Mouse (Mus musculus) lung, postnatal 0 days (tissue): ENCODE measurements around the gene Gm12185. TPM values are rescaled to one million over a fixed set of nuclear protein-coding genes. Genes with fewer than 3 reads are reported as not detected.
A peak's percentile ranks its signal among the peaks of the same experiment; 100 is the strongest.

ENCODE experiments used
- ATAC-seq: fragments of 200-750 bp; cut with Nextera tagmentation; 2 replicates; pipeline ENCODE4 v1.8.0; 2017; ENCODE audit warnings: moderate library complexity
- DNase-seq: peaks from one replicate; pipeline ENCODE4 v3.0.0-alpha.2; 2016; ENCODE audit warnings: low spot score
- H3K27ac ChIP-seq: fragments of 300-500 bp; sonication (generic); 2 replicates; pipeline ENCODE4 v1.5.1; 2014; ENCODE audit warnings: antibody characterized with exemption, mild to moderate bottlenecking, low read length, mixed read lengths
- H3K27me3 ChIP-seq: fragments of 300-500 bp; sonication (generic); replicated peaks from 2 replicates; pipeline ENCODE4 v1.6.1; 2014; ENCODE audit warnings: low read length, mixed read lengths; ENCODE audit not compliant: insufficient read depth
- H3K36me3 ChIP-seq: fragments of 300-500 bp; sonication (generic); 2 replicates; pipeline ENCODE4 v1.6.1; 2014; ENCODE audit warnings: low read length, mixed read lengths; ENCODE audit not compliant: insufficient read depth
- H3K4me1 ChIP-seq: fragments of 300-500 bp; sonication (generic); 2 replicates; pipeline ENCODE4 v1.6.1; 2014; ENCODE audit warnings: antibody characterized with exemption, low read depth, low read length, mixed read lengths; ENCODE audit not compliant: insufficient read depth
- H3K4me2 ChIP-seq: fragments of 300-500 bp; sonication (generic); replicated peaks from 2 replicates; pipeline ENCODE4 v1.6.1; 2014; ENCODE audit warnings: low read depth, mild to moderate bottlenecking, low read length, moderate library complexity, mixed read lengths
- H3K4me3 ChIP-seq: fragments of 300-500 bp; sonication (generic); 2 replicates; pipeline ENCODE4 v1.5.1; 2014; ENCODE audit warnings: low read depth, low read length
- H3K9ac ChIP-seq: fragments of 300-500 bp; sonication (generic); replicated peaks from 2 replicates; pipeline ENCODE4 v1.6.1; 2014; ENCODE audit warnings: low read depth, mild to moderate bottlenecking
- H3K9me3 ChIP-seq: fragments of 300-500 bp; sonication (generic); 2 replicates; pipeline ENCODE4 v1.6.1; 2016; ENCODE audit warnings: low read length, mixed read lengths
- CTCF ChIP-seq: IDR thresholded peaks from 2 replicates; pipeline ENCODE4 v1.5.1; 2016; ENCODE audit warnings: antibody characterized with exemption, mild to moderate bottlenecking
- EP300 ChIP-seq: IDR thresholded peaks from 2 replicates; pipeline ENCODE4 v1.6.1; 2016; ENCODE audit warnings: antibody characterized with exemption, mild to moderate bottlenecking, control low read depth
- WGBS: fragments of 180-500 bp; shearing (Covaris S2); extraction: QIAGEN DNeasy Blood & Tissue Kit; methylation state at CpG from one replicate; pipeline ENCODE4 v1.1.7; 2014; 5-methylcytosine and 5-hydroxymethylcytosine counted together
- polyA plus RNA-seq: library from polyadenylated mRNA; unstranded; fragments of >200 nt; fragmentation: Nextera tagmentation; extraction: Ambion mirVana; gene quantifications from 2 replicates; pipeline ENCODE4 v1.2.1, GENCODE M21; 2015

Gene Gm12185
- polyA plus RNA-seq, 1 experiment from 2014 or later, result 0.17 TPM

DNA sequence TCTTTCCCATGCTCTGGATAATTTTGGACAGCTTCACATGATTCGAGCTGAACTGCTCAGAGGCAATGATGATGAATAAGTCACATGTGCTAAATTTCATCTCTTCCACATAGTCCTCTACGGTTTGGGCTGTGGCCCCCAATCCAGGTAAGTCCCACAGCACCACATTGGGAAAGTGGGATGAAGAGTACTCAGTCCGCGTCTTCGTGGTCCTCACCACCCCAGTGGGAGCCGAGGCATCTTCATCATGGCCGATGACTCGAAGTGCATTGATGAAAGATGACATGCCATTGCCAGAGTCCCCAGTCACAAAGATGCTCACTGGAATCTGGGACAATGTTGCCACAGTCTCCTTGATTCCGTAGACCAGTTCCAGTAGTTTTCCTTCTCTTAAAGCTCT is 125.5 kb downstream of the Gm12185 start:
- Histone ChIP-seq H3K4me3 (no peak overlapping the region), H3K9me3 (no peaks in the 10 kb centered on the region), H3K36me3 (peaks cover 5% of the 10 kb centered on the region), H3K27me3 (no peaks in the 10 kb centered on the region), H3K4me2 (no peak overlapping the region), H3K4me1 (peaks cover 14% of the 10 kb centered on the region; the same call in 1 of the 2 replicates), H3K27ac (no peak overlapping the region), H3K9ac (no peak overlapping the region)
- ATAC-seq, result no peak
- TF ChIP-seq EP300 (no peak), CTCF (no peak)
- DNase-seq, result no peak
- WGBS, result 95% methylated on average over 9 of the region's 9 CpGs

DNA sequence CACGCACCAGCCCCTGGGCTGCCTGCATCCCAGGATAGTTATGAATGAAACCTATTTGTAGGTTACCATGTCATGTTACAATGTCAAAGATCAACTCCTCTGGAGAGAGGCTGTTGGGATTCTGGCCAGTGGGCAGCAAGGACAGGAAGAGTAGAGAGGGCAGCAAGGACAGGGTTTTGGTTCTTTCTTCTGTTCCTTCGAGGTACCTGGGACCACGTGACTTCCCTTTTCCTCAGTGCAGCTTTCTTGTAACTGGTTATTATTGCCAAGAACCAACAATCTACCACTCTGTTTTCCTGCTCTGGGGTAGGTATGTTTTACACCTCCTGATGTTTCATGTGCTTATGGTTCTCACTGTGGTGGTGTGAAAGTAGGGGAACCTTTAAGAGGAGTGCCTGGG is 128.2 kb downstream of the Gm12185 start:
- no peak for DNase-seq
- no peak overlapping the region for H3K27ac ChIP-seq
- peaks cover 5% of the 10 kb centered on the region for H3K36me3 ChIP-seq
- TF ChIP-seq CTCF (no peak), EP300 (no peak)
- no peaks in the 10 kb centered on the region for H3K27me3 ChIP-seq
- no peak for ATAC-seq
- H3K9ac ChIP-seq, result no peak overlapping the region
- no peaks in the 10 kb centered on the region for H3K4me1 ChIP-seq
- no peaks in the 10 kb centered on the region for H3K9me3 ChIP-seq
- H3K4me3 ChIP-seq, result no peak overlapping the region
- no peak overlapping the region for H3K4me2 ChIP-seq
- WGBS, result 91% methylated on average over 3 of the region's 3 CpGs

GRCm38 (mm10) chr11:48862784-48863319 is 129.2 kb downstream of the Gm12185 start:
- Histone ChIP-seq H3K9ac (no peak overlapping the region), H3K9me3 (no peaks in the 10 kb centered on the region), H3K27ac (no peak overlapping the region), H3K4me1 (no peaks in the 10 kb centered on the region; the same call in 1 of the 2 replicates), H3K27me3 (no peaks in the 10 kb centered on the region), H3K36me3 (peaks cover 5% of the 10 kb centered on the region), H3K4me2 (no peak overlapping the region), H3K4me3 (no peak overlapping the region)
- TF ChIP-seq CTCF (no peak), EP300 (no peak)
- no peak for DNase-seq
- no peak for ATAC-seq
- 73% methylated on average over 1 of the region's 1 CpGs for whole genome bisulfite sequencing

DNA sequence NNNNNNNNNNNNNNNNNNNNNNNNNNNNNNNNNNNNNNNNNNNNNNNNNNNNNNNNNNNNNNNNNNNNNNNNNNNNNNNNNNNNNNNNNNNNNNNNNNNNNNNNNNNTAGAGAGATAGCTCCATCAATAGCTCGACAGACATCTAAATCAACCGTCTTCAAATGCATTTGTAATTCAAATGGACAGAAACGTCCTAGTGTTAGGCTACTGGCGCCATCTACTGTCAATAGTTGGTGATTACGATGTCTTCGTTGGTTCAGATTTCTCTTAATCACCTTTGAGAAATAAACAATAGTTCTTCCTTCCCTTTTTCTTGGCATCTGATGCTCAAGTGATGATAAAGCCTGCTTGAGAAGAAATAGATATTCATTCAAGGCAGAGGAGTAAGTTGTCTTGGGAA is 133.0 kb downstream of the Gm12185 start:
- DNase-seq (peak; percentile 83), ATAC-seq (no peak)
- no peak overlapping the region for H3K27ac ChIP-seq
- TF ChIP-seq CTCF (peak; percentile 91), EP300 (no peak)
- no peak overlapping the region for H3K4me3 ChIP-seq
- WGBS, result 0% methylated on average over 6 of the region's 6 CpGs
- H3K4me2 ChIP-seq, result no peak overlapping the region
- no peaks in the 10 kb centered on the region for H3K9me3 ChIP-seq
- H3K27me3 ChIP-seq, result no peaks in the 10 kb centered on the region
- H3K4me1 ChIP-seq, result no peaks in the 10 kb centered on the region; the same call in 1 of the 2 replicates
- no peak overlapping the region for H3K9ac ChIP-seq
- H3K36me3 ChIP-seq, result no peaks in the 10 kb centered on the region

Other genes with a start within 250 kb of the Gm12185 start
- gene Rack1, start 191.9 kb downstream of the Gm12185 start, polyA plus RNA-seq, result 404 and 434 TPM in 2 replicates
- gene Trim41, start 174.9 kb downstream of the Gm12185 start, polyA plus RNA-seq, result 4.3 and 5.1 TPM in 2 replicates
- 1.2 and 1.6 TPM in 2 replicates for gene Trim7, start 166.1 kb downstream of the Gm12185 start, polyA plus RNA-seq
- 4.4 and 5.5 TPM in 2 replicates for gene Gm12184, start 165.6 kb downstream of the Gm12185 start, polyA plus RNA-seq
- 20.2 and 26.4 TPM in 2 replicates for gene Irgm1, start 120.5 kb downstream of the Gm12185 start, polyA plus RNA-seq
- 0.37 and 0.57 TPM in 2 replicates for gene Gm5431, start 90.0 kb downstream of the Gm12185 start, polyA plus RNA-seq
- gene Psme2b, start 46.0 kb downstream of the Gm12185 start, polyA plus RNA-seq, result 5.0 and 7.2 TPM in 2 replicates
- 0.08 and 0.15 TPM in 2 replicates for gene Olfr56, start 13.3 kb downstream of the Gm12185 start, polyA plus RNA-seq
- 1.6 and 3.1 TPM in 2 replicates for gene 9930111J21Rik1, start 12.8 kb downstream of the Gm12185 start, polyA plus RNA-seq
- 3.2 and 9.1 TPM in 2 replicates for gene Tgtp1, start 1.9 kb upstream of the Gm12185 start, polyA plus RNA-seq
- 1.8 and 3.0 TPM in 2 replicates for gene 9930111J21Rik2, start 59.0 kb upstream of the Gm12185 start, polyA plus RNA-seq
- 4.7 and 4.9 TPM in 2 replicates for gene Tgtp2, start 72.0 kb upstream of the Gm12185 start, polyA plus RNA-seq
- 11.7 and 13.1 TPM in 2 replicates for gene Ifi47, start 84.4 kb upstream of the Gm12185 start, polyA plus RNA-seq
- not detected in 2 replicates for gene Olfr1396, start 122.6 kb upstream of the Gm12185 start, polyA plus RNA-seq
- gene Olfr1395, start 150.0 kb upstream of the Gm12185 start, polyA plus RNA-seq, result not detected in 2 replicates
- gene Olfr1394, start 162.2 kb upstream of the Gm12185 start, polyA plus RNA-seq, result not detected in 2 replicates
- gene Btnl9, start 194.9 kb upstream of the Gm12185 start, polyA plus RNA-seq, result 0.56 and 0.82 TPM in 2 replicates
- gene Zfp62, start 211.1 kb upstream of the Gm12185 start, polyA plus RNA-seq, result 19.6 and 21.5 TPM in 2 replicates